Mouse (Mus musculus): ENCODE data around the gene Ksr1. TPM values are rescaled to one million over a fixed set of nuclear protein-coding genes. Genes with fewer than 3 reads are reported as not detected.

The Ksr1 gene
- polyA plus RNA-seq (2015; fragmentation: Nextera tagmentation; extraction: Ambion mirVana): 3.3 and 3.7 TPM in 2 replicates

GRCm38 (mm10) chr11:79146331-79146767, at the start of gene Ksr1:
Gene Ksr1 (minus strand): TSS chr11:79146407.
- peak within 1 kb of the TSS; percentile 89 for H3K9ac ChIP-seq (ENCODE audit: low read length)
- WGBS: under 1% methylated on average over 42 of the region's 42 CpGs
- H3K27ac ChIP-seq (ENCODE audit: low read length): peak within 1 kb of the TSS; percentile 92
- H3K4me3 ChIP-seq (ENCODE audit: low read length): peak within 1 kb of the TSS; percentile 81
- no peaks in the 10 kb centered on the region for H3K27me3 ChIP-seq (ENCODE audit: control insufficient read depth, insufficient read depth, low read depth, low read length)
- H3K9me3 ChIP-seq (ENCODE audit: control insufficient read depth, low read length): no peaks in the 10 kb centered on the region
- H3K36me3 ChIP-seq (ENCODE audit: control insufficient read depth, insufficient read depth, low read length): no peaks in the 10 kb centered on the region
- ATAC-seq (ENCODE audit: low read depth): peak; percentile 97
- H3K4me1 ChIP-seq (replicated peaks; ENCODE audit: control insufficient read depth, insufficient read depth, low read length): peaks cover 20% of the 10 kb centered on the region
- peak within 1 kb of the TSS; percentile 74 for H3K4me2 ChIP-seq (ENCODE audit: low read depth, low read length)

GRCm38 (mm10) chr11:79192176-79192575, 46.0 kb upstream of the Ksr1 start:
- H3K27me3 ChIP-seq (ENCODE audit: control insufficient read depth, insufficient read depth, low read depth, low read length): no peaks in the 10 kb centered on the region
- H3K4me2 ChIP-seq (ENCODE audit: low read depth, low read length): no peak overlapping the region
- H3K4me3 ChIP-seq (ENCODE audit: low read length): no peak overlapping the region
- H3K27ac ChIP-seq (ENCODE audit: low read length): no peak overlapping the region
- no peak for ATAC-seq (ENCODE audit: low read depth)
- H3K36me3 ChIP-seq (ENCODE audit: control insufficient read depth, insufficient read depth, low read length): no peaks in the 10 kb centered on the region
- peaks cover 21% of the 10 kb centered on the region for H3K4me1 ChIP-seq (replicated peaks; ENCODE audit: control insufficient read depth, insufficient read depth, low read length)
- H3K9ac ChIP-seq (ENCODE audit: low read length): no peak overlapping the region
- 83% methylated on average over 1 of the region's 1 CpGs for WGBS
- no peaks in the 10 kb centered on the region for H3K9me3 ChIP-seq (ENCODE audit: control insufficient read depth, low read length)

- no peaks in the 10 kb centered on the region for H3K27me3 ChIP-seq (ENCODE audit: control insufficient read depth, insufficient read depth, low read depth, low read length)
- no peak overlapping the region for H3K4me2 ChIP-seq (ENCODE audit: low read depth, low read length)
- no peak overlapping the region for H3K4me3 ChIP-seq (ENCODE audit: low read length)
- no peak for ATAC-seq (ENCODE audit: low read depth)
- H3K27ac ChIP-seq (ENCODE audit: low read length): no peak overlapping the region; the same call in 1 of the 2 replicates
- H3K36me3 ChIP-seq (ENCODE audit: control insufficient read depth, insufficient read depth, low read length): no peaks in the 10 kb centered on the region
- H3K9ac ChIP-seq (ENCODE audit: low read length): no peak overlapping the region
- peaks cover 12% of the 10 kb centered on the region for H3K4me1 ChIP-seq (replicated peaks; ENCODE audit: control insufficient read depth, insufficient read depth, low read length)
- WGBS: 78% methylated on average over 4 of the region's 4 CpGs
- no peaks in the 10 kb centered on the region for H3K9me3 ChIP-seq (ENCODE audit: control insufficient read depth, low read length)
Measured at GRCm38 (mm10) chr11:79191214-79191613, 45.0 kb upstream of the Ksr1 start.

- no peaks in the 10 kb centered on the region for H3K9me3 ChIP-seq (ENCODE audit: control insufficient read depth, low read length)
- H3K36me3 ChIP-seq (ENCODE audit: control insufficient read depth, insufficient read depth, low read length): no peaks in the 10 kb centered on the region
- no peak overlapping the region for H3K4me2 ChIP-seq (ENCODE audit: low read depth, low read length)
- no peak overlapping the region for H3K4me3 ChIP-seq (ENCODE audit: low read length)
- no peak for ATAC-seq (ENCODE audit: low read depth)
- H3K27ac ChIP-seq (ENCODE audit: low read length): no peak overlapping the region
- 90% methylated on average over 2 of the region's 2 CpGs for WGBS
- no peaks in the 10 kb centered on the region for H3K27me3 ChIP-seq (ENCODE audit: control insufficient read depth, insufficient read depth, low read depth, low read length)
- H3K4me1 ChIP-seq (replicated peaks; ENCODE audit: control insufficient read depth, insufficient read depth, low read length): peaks cover 12% of the 10 kb centered on the region
- no peak overlapping the region for H3K9ac ChIP-seq (ENCODE audit: low read length)
Measured at GRCm38 (mm10) chr11:79190257-79190656, 44.0 kb upstream of the Ksr1 start.

GRCm38 (mm10) chr11:79188176-79188575, 42.0 kb upstream of the Ksr1 start:
- Histone ChIP-seq H3K27ac (ENCODE audit: low read length) (peak overlapping the region; percentile 58; the same call in 1 of the 2 replicates), H3K9me3 (ENCODE audit: control insufficient read depth, low read length) (no peaks in the 10 kb centered on the region), H3K36me3 (ENCODE audit: control insufficient read depth, insufficient read depth, low read length) (no peaks in the 10 kb centered on the region), H3K27me3 (ENCODE audit: control insufficient read depth, insufficient read depth, low read depth, low read length) (no peaks in the 10 kb centered on the region), H3K4me1 (replicated peaks; ENCODE audit: control insufficient read depth, insufficient read depth, low read length) (peaks cover 12% of the 10 kb centered on the region), H3K9ac (ENCODE audit: low read length) (0 out of 2 replicates have a peak overlapping the region, but pooled peaks have one; percentile 18), H3K4me3 (ENCODE audit: low read length) (no peak overlapping the region), H3K4me2 (ENCODE audit: low read depth, low read length) (no peak overlapping the region)
- 34% methylated on average over 6 of the region's 6 CpGs for WGBS
- ATAC-seq (ENCODE audit: low read depth): peak; percentile 78

GRCm38 (mm10) chr11:79187291-79187690, 41.1 kb upstream of the Ksr1 start:
- 61% methylated on average over 4 of the region's 4 CpGs for whole genome bisulfite sequencing
- H3K9ac ChIP-seq (ENCODE audit: low read length): no peak overlapping the region
- no peak for ATAC-seq (ENCODE audit: low read depth)

GRCm38 (mm10) chr11:79185683-79186082, 39.5 kb upstream of the Ksr1 start:
- no peak overlapping the region for H3K4me3 ChIP-seq (ENCODE audit: low read length)
- H3K27me3 ChIP-seq (ENCODE audit: control insufficient read depth, insufficient read depth, low read depth, low read length): no peaks in the 10 kb centered on the region
- no peak overlapping the region for H3K4me2 ChIP-seq (ENCODE audit: low read depth, low read length)
- H3K9ac ChIP-seq (ENCODE audit: low read length): no peak overlapping the region
- no peaks in the 10 kb centered on the region for H3K36me3 ChIP-seq (ENCODE audit: control insufficient read depth, insufficient read depth, low read length)
- no peaks in the 10 kb centered on the region for H3K9me3 ChIP-seq (ENCODE audit: control insufficient read depth, low read length)
- ATAC-seq (ENCODE audit: low read depth): no peak
- 75% methylated on average over 6 of the region's 6 CpGs for WGBS
- no peak overlapping the region for H3K27ac ChIP-seq (ENCODE audit: low read length)
- H3K4me1 ChIP-seq (replicated peaks; ENCODE audit: control insufficient read depth, insufficient read depth, low read length): peaks cover 12% of the 10 kb centered on the region

More at GRCm38 (mm10) chr11:79187291-79187690, 41.1 kb upstream of the Ksr1 start:
- peaks cover 12% of the 10 kb centered on the region for H3K4me1 ChIP-seq (replicated peaks; ENCODE audit: control insufficient read depth, insufficient read depth, low read length)
- no peak overlapping the region for H3K4me2 ChIP-seq (ENCODE audit: low read depth, low read length)
- no peak overlapping the region for H3K4me3 ChIP-seq (ENCODE audit: low read length)
- no peaks in the 10 kb centered on the region for H3K36me3 ChIP-seq (ENCODE audit: control insufficient read depth, insufficient read depth, low read length)
- H3K9me3 ChIP-seq (ENCODE audit: control insufficient read depth, low read length): no peaks in the 10 kb centered on the region
- no peak overlapping the region for H3K27ac ChIP-seq (ENCODE audit: low read length)
- H3K27me3 ChIP-seq (ENCODE audit: control insufficient read depth, insufficient read depth, low read depth, low read length): no peaks in the 10 kb centered on the region

GRCm38 (mm10) chr11:79184126-79184888, 38.1 kb upstream of the Ksr1 start:
- Histone ChIP-seq H3K9ac (ENCODE audit: low read length) (no peak overlapping the region), H3K4me1 (replicated peaks; ENCODE audit: control insufficient read depth, insufficient read depth, low read length) (peaks cover 12% of the 10 kb centered on the region), H3K27me3 (ENCODE audit: control insufficient read depth, insufficient read depth, low read depth, low read length) (no peaks in the 10 kb centered on the region), H3K27ac (ENCODE audit: low read length) (no peak overlapping the region), H3K4me2 (ENCODE audit: low read depth, low read length) (no peak overlapping the region), H3K9me3 (ENCODE audit: control insufficient read depth, low read length) (no peaks in the 10 kb centered on the region), H3K4me3 (ENCODE audit: low read length) (no peak overlapping the region), H3K36me3 (ENCODE audit: control insufficient read depth, insufficient read depth, low read length) (no peaks in the 10 kb centered on the region)
- ATAC-seq (ENCODE audit: low read depth): no peak
- 85% methylated on average over 3 of the region's 3 CpGs for WGBS

GRCm38 (mm10) chr11:79183400-79183799, 37.2 kb upstream of the Ksr1 start:
- no peaks in the 10 kb centered on the region for H3K36me3 ChIP-seq (ENCODE audit: control insufficient read depth, insufficient read depth, low read length)
- H3K4me1 ChIP-seq (replicated peaks; ENCODE audit: control insufficient read depth, insufficient read depth, low read length): peaks cover 9% of the 10 kb centered on the region
- H3K9me3 ChIP-seq (ENCODE audit: control insufficient read depth, low read length): no peaks in the 10 kb centered on the region
- no peak for ATAC-seq (ENCODE audit: low read depth)
- no peak overlapping the region for H3K9ac ChIP-seq (ENCODE audit: low read length)
- 83% methylated on average over 6 of the region's 6 CpGs for WGBS
- no peak overlapping the region for H3K27ac ChIP-seq (ENCODE audit: low read length)
- no peak overlapping the region for H3K4me3 ChIP-seq (ENCODE audit: low read length)
- no peak overlapping the region for H3K4me2 ChIP-seq (ENCODE audit: low read depth, low read length)
- no peaks in the 10 kb centered on the region for H3K27me3 ChIP-seq (ENCODE audit: control insufficient read depth, insufficient read depth, low read depth, low read length)
